17 mouse cellular contexts compared by ENCODE assay signal in the genomic region with DNA sequence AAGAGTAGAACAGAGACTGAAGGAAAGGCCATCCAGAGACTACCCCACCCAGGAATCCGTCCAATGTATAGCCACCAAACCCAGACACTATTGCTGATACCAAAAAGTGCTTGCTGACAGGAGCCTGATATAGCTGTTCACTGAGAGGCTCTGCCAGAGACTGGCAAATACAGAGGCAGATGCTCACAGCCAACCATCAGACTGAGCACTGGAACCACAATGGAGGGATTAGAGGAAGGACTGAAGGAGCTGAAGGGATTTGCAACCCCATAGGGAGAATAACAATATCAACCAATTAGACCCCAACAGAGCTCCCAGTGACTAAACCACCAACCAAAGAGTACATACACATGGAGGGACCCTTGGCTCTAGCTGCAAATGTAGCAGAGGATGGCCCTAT.
"Had no signal": no experiment of that assay in that cellular context is flagged by ENCODE, and none has a peak within 500 bp of the region (broad histone marks: within the 10 kb centered on the region; RNA-seq: fewer than 3 reads in every experiment).

No protein-coding gene starts in this region.

- H3K4me3 ChIP-seq: liver, embryonic 12.5 days; midbrain, embryonic 15.5 days; myocyte; neural tube, embryonic 13.5 days; neural tube, embryonic 15.5 days had no signal

- H3K4me1 ChIP-seq: liver, embryonic 12.5 days; midbrain, embryonic 15.5 days; neural tube, embryonic 13.5 days; neural tube, embryonic 15.5 days had no signal

- H3K4me2 ChIP-seq: liver, embryonic 12.5 days; lung, embryonic 14.5 days; midbrain, embryonic 15.5 days; neural tube, embryonic 13.5 days; neural tube, embryonic 15.5 days had no signal

- ATAC-seq: liver, embryonic 12.5 days; midbrain, embryonic 15.5 days had no signal

- H3K9me3 ChIP-seq: liver, embryonic 12.5 days; midbrain, embryonic 15.5 days; neural tube, embryonic 13.5 days; neural tube, embryonic 15.5 days had no signal

- H3K27ac ChIP-seq: liver, embryonic 12.5 days; liver, embryonic 14.5 days; midbrain, embryonic 15.5 days; neural tube, embryonic 13.5 days; neural tube, embryonic 15.5 days had no signal

- H3K36me3 ChIP-seq: liver, embryonic 12.5 days; midbrain, embryonic 15.5 days; neural tube, embryonic 13.5 days; neural tube, embryonic 15.5 days had no signal

- H3K27me3 ChIP-seq: liver, embryonic 12.5 days; midbrain, embryonic 15.5 days; neural tube, embryonic 13.5 days; neural tube, embryonic 15.5 days had no signal

- DNase-seq: lung, adult 18-20 months; lung, embryonic 14.5 days; lung, postnatal 10 days; lung, postnatal 4 days; right cerebral cortex, adult 18-20 months; right cerebral cortex, postnatal 25 days; right cerebral cortex, postnatal 4 days; spleen, adult 18-20 months; thymus, adult 18-20 months; thymus, postnatal 14 days; thymus, postnatal 36 days had no signal

- H3K9ac ChIP-seq: liver, embryonic 12.5 days; liver, embryonic 14.5 days; lung, embryonic 14.5 days; midbrain, embryonic 15.5 days; neural tube, embryonic 13.5 days; neural tube, embryonic 15.5 days had no signal
